Mouse (Mus musculus) G1E (cell line): ENCODE results near the gene Slc30a10.

ENCODE experiments used
- CTCF ChIP-seq: IDR thresholded peaks from 2 replicates; pipeline ENCODE4 v1.5.1; 2012; ENCODE audit warnings: low read depth, low read length, inconsistent platforms, mixed read lengths
- GATA1 ChIP-seq: IDR thresholded peaks from 2 replicates; pipeline ENCODE4 v1.6.1; 2012; ENCODE audit warnings: borderline replicate concordance, low read length, inconsistent platforms, mixed read lengths
- GATA2 ChIP-seq: IDR thresholded peaks from 2 replicates; pipeline ENCODE4 v1.6.1; 2012; ENCODE audit warnings: low read depth, low read length, inconsistent platforms, borderline replicate concordance
- POLR2AphosphoS5 ChIP-seq: IDR thresholded peaks from 2 replicates; pipeline ENCODE4 v1.6.1; 2012; ENCODE audit warnings: low read depth, low read length, inconsistent platforms; ENCODE audit not compliant: insufficient replicate concordance
- TAL1 ChIP-seq: conservative IDR thresholded peaks from 2 replicates; pipeline ENCODE4 v1.6.1; 2012; ENCODE audit warnings: low read depth, low read length, inconsistent platforms, mixed read lengths

- TF ChIP-seq CTCF (no peak), GATA1 (no peak), POLR2AphosphoS5 (no peak), GATA2 (no peak), TAL1 (no peak)
Observed at GRCm38 (mm10) chr1:185500602-185501001, 46.0 kb downstream of the Slc30a10 start.
